Comparison of ENCODE assay signal across 4 mouse cellular contexts in the genomic region with DNA sequence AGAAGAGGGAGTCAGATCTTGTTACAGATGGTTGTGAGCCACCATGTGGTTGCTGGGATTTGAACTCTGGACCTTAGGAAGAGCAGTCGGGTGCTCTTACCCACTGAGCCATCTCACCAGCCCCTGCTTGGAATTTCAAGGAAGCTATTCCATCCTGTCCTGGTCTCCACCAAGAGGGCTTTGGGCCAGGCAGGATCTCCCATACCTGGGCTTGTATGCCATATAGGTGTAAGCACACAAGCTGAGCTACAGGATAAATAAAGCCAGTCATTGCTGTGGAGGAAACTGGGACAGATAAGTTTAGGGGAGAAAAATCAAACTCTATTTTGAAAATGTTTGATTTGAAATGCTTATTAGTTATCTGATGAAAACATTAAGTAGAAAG.
A peak's percentile ranks its signal among the peaks of the same experiment; 100 is the strongest.
DNase-seq lines count a peak whose midpoint lies in the region; ATAC-seq and TF ChIP-seq lines count a peak whose summit lies in the region.
"Not testable (repeated sequence)": the region's sequence is repeated elsewhere in the genome, so short reads cannot be mapped to it uniquely, and the experiment has no call there.

No protein-coding gene starts in this region.

- H3K9ac ChIP-seq in midbrain, embryonic 11.5 days (ENCODE audit: low read length): not testable (repeated sequence)

- not testable (repeated sequence) for H3K27me3 ChIP-seq in midbrain, embryonic 11.5 days (ENCODE audit: control insufficient read depth, insufficient read depth, low read length)

- ATAC-seq in midbrain, embryonic 11.5 days (ENCODE audit: low FRiP score): not testable (repeated sequence)

- not testable (repeated sequence) for H3K36me3 ChIP-seq in midbrain, embryonic 11.5 days (ENCODE audit: control insufficient read depth, insufficient read depth, low read length)

- DNase-seq in cerebellum, adult 9-10 months: peak; percentile 20
- DNase-seq in heart, adult 11 months: peak; percentile 81
- not testable (repeated sequence) for DNase-seq in layer of hippocampus, adult 2 months (ENCODE audit: low spot score in 2 of 2)
- DNase-seq in midbrain, embryonic 11.5 days (ENCODE audit: low spot score, missing footprints): peak; percentile 76

- 87% methylated on average over 1 of the region's 1 CpGs for WGBS in midbrain, embryonic 11.5 days

- H3K27ac ChIP-seq in layer of hippocampus, adult 2 months: peak overlapping the region; percentile 32; the same call in 1 of the 2 replicates
- not testable (repeated sequence) for H3K27ac ChIP-seq in midbrain, embryonic 11.5 days (ENCODE audit: low read depth, low read length)

- not testable (repeated sequence) for H3K4me2 ChIP-seq in midbrain, embryonic 11.5 days

- H3K9me3 ChIP-seq in midbrain, embryonic 11.5 days (ENCODE audit: control insufficient read depth, low read length): not testable (repeated sequence)

- TF ChIP-seq CTCF in layer of hippocampus, adult 2 months (conservative IDR thresholded peaks at IDR 0.05): not testable (repeated sequence)

- not testable (repeated sequence) for H3K4me1 ChIP-seq in midbrain, embryonic 11.5 days (ENCODE audit: control insufficient read depth, insufficient read depth, low read length)

- H3K4me3 ChIP-seq in layer of hippocampus, adult 2 months; midbrain, embryonic 11.5 days (ENCODE audit: low read depth, low read length): not testable (repeated sequence)
